Mouse (Mus musculus) gastrocnemius, postnatal 14 days (tissue): ENCODE measurements at regions not wholly inside any gene's neighbourhood (a gene's known extent, or its start where the extent isn't known, plus 50 kb on each side); places are given as distances from the start of the nearest gene placed in this dataset.
A peak's percentile ranks its signal among the peaks of the same experiment; 100 is the strongest.

ENCODE experiments used
- DNase-seq: peaks from one replicate; pipeline ENCODE4 v3.0.0; 2021; ENCODE audit warnings: mixed read lengths
- intact Hi-C: fragments of 180-260 bp; cut with DNase I; formaldehyde crosslinking; loops from one replicate; pipeline ENCODE4 v1.15.1; 2025; ENCODE audit warnings: low total_unique reads

DNA sequence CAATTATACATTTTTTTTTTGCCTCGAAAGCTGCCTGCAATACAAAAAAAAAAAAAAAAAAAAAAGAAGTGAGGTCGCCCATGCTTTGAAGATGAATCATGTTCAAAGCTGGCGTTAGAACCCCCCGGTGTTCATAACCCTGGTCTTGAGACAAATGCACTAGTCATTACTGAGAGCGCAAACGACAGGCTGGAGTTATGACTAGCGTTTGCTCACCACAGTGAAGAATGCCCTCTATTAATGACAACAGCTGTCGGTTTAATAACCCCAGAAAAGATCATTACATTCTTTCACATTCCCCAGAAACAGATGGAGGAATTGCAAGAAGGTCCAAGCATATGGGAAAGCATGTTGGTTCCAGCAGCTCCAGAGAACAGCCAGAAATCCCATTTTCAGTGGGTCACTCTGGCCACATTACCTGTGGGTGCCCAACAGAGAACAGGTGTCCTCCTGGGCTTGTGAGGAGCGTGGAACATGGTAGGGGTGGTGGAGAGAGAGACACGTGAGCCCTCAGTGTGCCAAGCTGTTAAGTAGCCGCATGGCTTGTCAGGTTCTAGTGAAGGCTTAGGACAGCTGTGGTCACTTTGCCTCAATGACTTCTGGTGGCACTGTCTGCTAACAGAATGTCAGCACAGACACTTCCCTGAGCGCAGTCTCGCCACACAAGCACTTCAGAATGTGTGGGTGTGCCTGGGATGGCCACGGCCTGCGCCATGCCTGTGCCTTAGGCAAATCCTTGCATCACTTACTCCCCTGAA is 60.4 kb downstream of the Aipl1 start:
- no peak for DNase-seq
- intact Hi-C loops, result no loop called here

DNA sequence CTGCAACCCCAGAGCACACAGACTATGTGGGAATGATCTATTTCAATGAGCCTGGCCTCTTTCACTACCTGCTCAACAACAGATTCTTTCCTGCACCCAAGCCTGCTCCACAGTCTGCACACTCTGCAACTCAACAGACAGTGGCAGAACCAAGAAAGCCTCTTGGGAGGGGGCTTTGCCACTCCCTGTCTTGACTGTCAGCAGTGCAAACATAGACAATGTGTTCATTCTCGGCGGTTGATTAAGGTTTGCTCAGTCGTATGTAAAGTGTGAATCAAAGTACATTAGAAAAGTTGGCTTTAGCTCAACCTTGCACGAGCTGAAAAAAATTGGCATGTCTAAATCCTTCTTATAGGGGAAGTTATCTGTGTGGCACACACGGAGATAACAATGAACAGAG is 66.0 kb downstream of the Aipl1 start:
- no peak for DNase-seq
- intact Hi-C loops, result no loop called here

DNA sequence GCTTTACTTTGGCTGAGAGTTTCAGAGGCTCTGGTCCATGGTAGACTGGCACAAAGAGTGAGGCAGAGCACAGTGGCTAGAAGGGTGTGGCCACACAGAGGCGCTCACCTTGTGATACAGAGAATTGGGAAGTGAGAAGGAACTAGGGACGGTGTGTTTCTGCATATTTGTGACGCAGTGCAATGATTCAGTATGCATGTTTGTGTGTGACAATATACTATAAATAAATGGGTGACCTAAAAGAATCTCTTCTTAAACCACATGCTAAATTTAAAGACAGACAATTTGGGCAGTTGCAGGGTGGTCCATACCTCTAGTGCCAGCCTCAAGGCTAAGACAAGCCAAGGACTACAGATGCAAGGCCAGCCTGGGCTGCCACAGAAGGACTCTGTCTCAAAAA is 75.0 kb downstream of the Aipl1 start:
- DNase-seq, result no peak
- intact Hi-C loops, result no loop called here

DNA sequence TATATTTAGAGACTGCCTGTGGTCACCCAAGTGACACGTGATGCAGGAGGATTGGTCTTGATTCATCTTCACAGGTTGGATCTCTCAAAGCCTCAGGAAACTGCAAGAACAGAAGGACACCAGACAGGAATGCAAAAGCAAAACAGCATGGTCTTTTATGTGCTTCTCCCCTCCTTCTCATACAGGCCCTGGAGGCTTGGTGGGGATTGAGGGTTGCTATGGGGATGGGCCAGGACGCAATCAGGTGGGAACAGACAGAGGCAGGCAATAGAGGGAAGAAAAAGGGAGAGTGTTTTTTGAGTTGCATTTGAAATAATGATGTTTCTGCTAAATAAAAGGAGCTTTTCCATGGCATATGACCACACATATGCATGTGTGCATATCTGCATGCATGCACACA is 84.8 kb downstream of the Aipl1 start:
- DNase-seq, result no peak
- intact Hi-C loops, result no loop called here

DNA sequence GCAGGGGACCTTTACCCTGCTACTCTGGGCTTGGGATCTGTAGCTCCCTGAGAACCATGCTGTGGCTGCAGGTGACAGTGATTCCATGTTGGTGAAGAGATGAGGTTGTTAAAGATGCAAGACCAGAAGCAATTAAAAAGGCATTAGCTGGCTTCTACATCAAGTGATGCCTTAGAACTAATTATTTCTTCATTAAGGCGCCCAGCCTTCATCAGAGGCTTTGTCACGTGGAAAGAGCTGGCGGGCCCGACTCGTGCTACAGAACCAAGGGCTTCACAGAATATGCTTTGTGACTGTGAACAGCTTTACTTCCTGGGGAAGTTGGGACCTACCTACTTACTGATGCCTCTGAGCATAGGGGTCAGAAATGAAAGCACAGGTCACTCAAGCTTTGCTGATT is 90.1 kb downstream of the Aipl1 start:
- no peak for DNase-seq
- intact Hi-C loops, result no loop called here

DNA sequence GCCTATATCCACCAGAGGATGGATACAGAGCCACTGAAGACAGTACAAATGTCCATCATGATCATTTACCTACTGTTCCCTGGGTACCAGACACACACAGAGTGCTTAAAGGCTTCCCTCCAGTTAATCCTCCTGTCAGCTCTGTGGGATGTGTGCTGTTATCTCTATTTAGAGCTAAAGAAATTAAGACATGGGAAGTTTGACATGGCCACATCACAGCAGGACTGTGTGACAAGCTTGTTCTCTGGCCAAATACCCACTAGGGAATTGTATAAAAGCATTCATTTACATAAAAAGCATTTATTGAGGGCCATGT is 92.3 kb downstream of the Aipl1 start:
- intact Hi-C loops, result no loop called here
- no peak for DNase-seq

DNA sequence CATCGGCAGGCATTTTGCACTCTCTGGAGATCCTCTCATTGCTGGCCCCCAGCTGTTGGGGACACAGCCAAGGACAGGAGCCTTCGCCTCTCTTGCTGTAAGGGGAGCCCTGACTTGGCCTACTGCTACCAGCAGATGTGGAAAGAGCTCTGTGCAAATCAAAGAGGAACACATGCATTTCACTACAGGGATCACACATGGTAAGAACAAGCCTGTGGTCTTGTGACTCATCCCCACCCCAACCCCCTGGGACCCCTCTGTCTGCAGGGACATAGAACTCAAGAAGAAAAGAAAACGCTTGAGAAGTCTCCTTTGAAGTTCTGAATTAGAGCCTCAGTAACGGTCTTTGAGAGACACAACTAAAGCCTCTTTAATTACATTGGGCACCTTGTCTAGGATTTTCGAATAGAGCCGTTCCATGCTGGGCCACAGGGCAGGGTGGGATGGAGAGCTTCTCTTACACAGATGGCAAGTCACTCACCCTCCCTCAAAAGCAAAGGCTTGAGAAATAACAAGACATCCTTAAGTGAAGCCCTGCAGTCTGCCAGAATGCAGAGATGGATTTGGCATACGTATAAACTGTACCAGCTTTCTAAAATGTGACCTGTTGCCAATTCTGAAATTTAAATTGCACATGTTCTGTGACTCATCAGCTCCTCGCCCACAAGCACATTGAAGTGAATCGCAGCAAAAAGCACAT is 92.8 kb downstream of the Aipl1 start:
- no peak for DNase-seq
- intact Hi-C loops, result no loop called here

DNA sequence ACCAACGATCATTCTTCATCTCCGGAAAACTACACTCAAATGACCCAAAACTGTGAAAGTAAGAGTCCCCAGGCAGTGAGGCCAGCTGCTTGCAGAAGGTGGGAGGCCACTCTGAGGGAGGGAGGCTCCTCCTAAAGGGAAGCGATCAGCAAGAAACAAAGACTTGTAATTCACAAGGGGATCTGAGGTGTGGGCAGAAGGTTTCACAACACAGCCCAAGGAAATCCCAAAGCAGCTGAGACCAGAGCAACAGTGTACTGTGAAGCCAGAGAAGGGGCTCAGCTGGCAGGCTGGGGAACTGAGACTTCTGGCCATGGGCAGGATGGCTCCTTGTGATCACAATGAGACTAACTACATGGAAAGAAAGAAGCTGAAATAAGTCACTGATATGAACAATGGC is 93.8 kb downstream of the Aipl1 start:
- DNase-seq, result no peak
- intact Hi-C loops, result no loop called here

DNA sequence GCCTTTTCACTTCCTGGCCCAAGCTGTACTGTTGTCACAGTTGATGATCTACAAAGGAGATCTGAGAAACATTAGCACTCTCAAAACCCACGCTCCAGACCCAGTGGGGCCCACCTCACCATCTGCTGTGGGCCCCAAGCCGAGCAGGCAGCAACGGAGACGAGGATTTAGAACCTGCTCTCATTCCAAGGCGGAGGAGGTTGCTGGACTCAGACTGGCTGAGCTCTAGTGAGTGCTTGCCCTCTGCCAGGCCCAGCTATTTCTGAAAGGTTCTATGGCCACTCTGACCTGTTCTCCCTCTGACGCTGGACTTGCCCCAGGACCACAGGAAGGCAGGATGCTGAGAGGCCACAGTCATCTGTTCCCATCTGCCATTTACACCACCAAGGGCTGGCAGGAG is 98.2 kb downstream of the Aipl1 start:
- intact Hi-C loops, result no loop called here
- no peak for DNase-seq

DNA sequence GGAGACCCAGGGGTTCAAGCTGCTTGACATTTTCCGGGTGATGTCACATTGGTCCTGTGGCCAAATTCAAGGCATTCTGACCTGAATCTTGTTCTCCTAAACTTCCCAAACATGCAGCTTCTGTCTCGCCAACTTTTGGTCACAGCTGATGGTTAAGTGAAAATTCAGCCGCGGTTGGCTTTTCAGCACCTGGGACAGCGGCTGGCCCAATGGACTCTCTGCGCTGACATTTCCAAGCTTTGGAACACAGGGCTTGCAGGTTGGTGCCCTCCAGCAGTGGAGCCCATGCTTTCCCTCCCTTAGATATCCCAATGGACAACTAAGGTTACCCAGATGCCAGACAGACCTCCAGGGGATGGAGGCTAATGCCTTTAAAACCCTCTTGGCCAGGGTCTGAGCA is 100.2 kb downstream of the Aipl1 start:
- intact Hi-C loops, result no loop called here
- DNase-seq, result no peak

DNA sequence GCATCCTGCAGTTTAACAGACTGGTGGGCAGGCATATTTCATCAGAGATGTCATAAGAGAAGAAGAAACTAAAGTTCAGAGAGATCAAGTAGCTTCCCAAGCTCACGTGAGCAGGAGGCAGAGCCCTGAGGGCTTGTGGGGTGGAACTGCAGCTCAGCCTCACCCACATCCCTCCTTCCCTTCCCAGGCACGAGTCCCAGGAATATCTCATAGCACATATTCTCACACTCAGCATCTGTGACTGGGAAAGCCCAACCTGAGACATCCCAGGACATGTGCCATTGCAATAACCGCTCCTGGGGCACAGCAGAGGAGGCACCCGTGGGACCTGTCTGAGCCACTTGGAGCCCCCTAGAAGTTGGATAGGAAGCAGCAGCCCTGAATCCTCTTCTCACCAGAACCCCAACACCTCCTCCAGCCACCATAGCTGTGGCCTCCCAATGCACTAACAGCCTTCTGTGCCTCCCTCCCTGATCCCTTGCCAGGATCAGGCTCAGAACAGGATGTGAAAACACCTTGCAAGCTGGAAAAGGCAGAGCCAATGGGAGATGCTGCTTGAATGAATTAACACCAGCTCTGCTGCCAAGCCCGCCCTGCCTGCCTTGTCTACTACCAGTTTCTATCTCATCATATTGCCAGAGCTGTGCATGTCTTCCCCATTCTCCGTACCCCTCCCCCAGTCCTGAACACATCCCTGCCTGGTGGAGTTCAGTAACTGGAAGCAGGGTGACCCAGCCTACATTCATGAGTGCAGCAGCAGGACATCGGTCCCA is 107.4 kb downstream of the Aipl1 start:
- intact Hi-C loops, result no loop called here

DNA sequence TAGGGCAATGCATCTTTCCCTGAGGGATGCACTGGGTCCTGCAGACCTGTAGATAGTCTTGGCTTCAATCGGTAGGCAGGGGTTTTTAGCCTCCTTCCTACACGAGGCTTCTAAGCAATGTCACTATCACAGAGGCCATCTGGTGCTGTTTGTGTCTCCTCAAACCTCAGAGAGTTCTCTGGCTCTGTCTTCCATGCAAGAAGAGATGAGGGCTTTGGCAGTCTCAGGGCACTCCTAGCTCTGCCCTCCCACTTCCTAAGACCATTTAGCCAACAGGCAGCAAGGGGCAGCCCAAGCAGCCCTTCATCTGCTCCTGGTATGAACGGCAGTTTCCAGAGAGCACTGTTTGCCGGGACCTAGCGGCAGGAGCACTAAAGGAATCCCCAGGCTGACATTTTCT is 122.6 kb downstream of the Aipl1 start:
- no peak for DNase-seq
- intact Hi-C loops, result no loop called here

More for the DNA sequence above, 107.4 kb downstream of the Aipl1 start:
- DNase-seq, result no peak

DNA sequence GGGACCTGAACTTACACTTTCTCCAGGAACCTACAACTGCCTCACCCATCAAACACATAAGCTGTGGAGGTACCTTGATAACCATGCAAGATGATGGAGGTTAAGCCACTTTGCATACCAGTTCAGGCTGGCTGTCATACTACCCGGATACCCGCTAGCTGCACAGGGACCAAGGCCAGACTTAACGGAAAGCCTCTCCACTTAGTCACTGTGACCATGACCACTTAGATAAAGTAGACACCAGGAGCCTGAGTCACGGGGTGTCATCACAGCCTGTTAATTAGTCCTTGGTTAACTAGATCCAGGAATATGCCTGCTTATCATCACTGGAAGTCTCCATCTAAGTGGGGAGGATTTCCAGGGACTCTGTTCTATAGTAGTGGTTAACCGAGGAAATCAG is 124.7 kb downstream of the Aipl1 start:
- intact Hi-C loops, result no loop called here
- DNase-seq, result no peak

DNA sequence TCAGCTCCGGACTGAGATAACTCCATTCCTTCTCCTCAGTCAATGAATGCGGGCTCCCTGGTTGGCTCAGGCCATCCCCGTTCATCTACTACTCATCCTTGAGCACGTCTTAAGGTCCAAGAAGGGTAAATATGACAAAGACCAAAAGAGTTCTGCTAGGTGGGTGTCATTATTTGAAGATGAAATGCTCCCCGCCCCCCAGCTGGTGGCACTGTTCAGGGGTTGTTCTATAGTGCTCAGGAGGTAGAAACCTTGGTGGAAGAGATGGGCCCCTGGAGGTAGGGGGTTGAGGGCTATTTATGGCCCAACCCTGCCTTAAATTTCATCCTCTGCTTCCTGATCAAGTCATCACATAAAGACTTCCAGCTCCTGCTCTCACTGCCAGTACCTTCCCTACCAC is 126.0 kb downstream of the Aipl1 start:
- DNase-seq, result no peak
- intact Hi-C loops, result no loop called here

DNA sequence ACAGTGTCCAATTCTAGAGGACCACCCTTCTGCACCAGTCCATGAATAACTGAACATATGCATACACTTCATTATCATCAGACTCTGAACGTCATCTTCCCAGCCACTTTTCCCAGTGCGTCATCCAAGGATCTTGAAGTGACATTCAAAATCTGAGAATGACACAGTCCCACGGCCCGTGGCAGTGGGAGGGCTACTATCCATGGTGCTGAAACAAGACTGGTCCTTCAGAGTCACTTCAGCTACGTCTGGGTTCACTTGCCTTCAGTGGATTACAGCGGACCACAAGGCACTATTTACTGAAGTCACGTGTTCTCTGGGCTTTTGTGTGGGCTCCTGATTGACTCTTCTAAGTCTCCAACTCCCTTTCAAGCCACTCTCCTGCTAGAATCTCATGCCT is 128.7 kb downstream of the Aipl1 start:
- DNase-seq, result no peak
- intact Hi-C loops, result no loop called here

DNA sequence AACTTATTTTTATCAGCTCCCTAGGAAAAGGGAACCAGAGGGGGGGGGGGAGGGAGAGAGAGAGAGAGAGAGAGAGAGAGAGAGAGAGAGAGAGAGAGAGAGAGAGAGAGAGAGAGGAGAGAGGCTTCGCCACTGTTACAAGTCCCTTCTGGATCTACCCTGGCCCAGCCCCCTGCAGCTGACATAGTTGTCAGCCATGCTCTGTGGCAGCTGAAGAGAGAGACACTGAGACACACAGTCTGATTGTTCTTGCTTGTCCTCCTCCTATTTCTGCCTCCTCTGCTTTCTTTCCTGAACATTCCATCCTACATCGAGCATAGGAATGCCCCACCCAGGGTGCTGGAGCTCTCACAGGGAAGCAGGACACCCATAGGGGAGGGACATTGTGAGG is 134.3 kb downstream of the Aipl1 start:
- intact Hi-C loops, result no loop called here
- no peak for DNase-seq

DNA sequence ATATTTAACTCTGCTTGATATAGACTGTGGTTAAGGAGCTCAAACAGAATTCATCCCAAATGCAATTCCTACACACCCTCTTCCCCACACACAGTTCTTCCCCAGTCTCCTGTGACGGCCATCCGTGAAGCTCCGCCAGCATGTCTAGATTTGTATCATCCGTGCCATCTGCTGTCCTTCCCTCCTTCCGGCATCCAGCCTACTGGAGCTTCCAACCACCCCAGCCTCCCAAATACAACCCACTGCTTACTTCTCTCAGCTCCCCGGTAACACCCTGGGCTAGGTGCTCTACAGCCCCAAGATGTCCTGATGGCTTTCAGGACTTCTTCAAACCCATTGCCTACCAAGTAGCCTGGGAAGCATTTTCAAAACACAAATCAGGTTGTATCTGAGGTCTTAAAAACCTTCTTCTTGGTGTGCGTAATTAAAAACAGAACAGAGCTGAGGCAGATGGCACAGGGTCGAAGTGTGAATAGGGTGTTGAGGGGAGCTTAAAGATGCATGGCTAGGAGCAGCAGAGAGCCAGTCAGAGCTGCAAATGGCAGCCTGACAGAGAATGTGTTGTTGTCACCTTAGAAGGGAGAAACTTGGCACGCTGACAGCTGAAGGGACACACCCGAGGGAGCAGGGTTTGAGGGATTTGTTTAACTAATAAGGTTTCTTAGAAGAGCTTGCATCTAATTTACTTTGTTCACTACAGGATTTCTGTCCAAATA is 134.8 kb downstream of the Aipl1 start:
- intact Hi-C loops, result no loop called here
- DNase-seq, result peak; percentile 13

DNA sequence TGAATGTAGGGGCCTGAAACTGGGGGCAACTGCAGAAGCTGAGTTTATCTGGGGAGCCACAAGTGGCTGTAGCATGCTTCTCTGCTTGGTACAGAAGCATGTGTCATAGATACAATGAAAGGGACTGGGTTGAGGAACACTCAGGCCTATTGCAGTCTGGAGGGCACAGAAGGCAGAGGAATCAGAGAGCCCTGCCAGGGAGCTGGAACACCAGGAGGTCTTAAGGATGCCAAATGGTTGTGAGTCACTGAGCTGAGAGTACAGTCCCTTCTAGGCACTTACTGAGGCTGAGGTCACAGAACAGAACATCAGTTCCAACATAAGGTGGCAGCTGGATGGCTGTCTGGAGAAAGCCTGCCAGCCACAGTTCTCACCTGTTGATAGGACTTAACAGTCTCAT is 136.5 kb downstream of the Aipl1 start:
- intact Hi-C loops, result no loop called here
- no peak for DNase-seq

DNA sequence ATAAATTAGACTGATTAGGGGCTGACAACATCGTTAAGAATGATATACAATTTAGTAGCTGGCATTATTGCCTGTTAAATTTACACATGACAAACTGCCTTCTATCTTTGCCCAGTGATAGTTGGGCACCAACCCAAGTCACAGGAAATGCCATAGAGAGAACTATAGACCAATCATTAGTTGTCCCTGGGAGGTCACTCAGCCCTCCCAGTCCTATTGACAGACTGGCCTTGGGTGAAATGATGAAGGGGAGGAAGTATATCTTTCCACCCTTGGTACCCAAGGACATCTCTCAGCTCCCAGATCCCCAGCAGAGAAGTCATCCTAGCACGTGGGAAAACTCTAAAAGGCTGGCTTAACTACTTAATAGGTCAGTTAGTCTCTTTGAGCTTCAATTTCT is 139.8 kb downstream of the Aipl1 start:
- intact Hi-C loops, result no loop called here
- no peak for DNase-seq

DNA sequence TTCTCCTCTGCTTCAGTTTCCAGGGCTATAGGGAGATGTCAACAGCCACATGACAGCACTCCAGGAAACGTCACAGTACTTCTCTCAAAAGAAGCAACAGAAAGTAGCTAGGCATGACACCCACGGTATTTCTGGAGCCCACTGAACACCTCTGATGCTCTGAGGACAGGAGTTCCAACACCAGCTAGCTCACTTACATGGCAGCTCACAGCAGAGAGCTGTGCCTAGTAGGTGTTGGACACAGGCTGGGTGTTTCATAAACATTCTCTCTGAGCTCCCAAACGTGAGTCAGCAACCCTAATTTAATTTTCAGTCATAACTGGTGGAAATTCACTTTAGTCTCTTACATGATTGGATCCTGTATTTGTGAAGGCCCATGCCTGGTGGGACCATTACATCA is 140.2 kb downstream of the Aipl1 start:
- intact Hi-C loops, result no loop called here
- no peak for DNase-seq
